Mouse (Mus musculus) urinary bladder, postnatal 25 days (tissue): ENCODE data around the gene Ulk3.

ENCODE experiments used
- DNase-seq: peaks from one replicate; pipeline ENCODE4 v3.0.0; 2022; ENCODE audit warnings: low spot score

The Ulk3 gene

GRCm38 (mm10) chr9:57644944-57645893 is 56.0 kb downstream of the Ulk3 start:
- DNase-seq = peak; percentile 94
